Mouse (Mus musculus) liver, embryonic 11.5 days (tissue): ENCODE measurements around the gene Rtn3. TPM values are rescaled to one million over a fixed set of nuclear protein-coding genes. Genes with fewer than 3 reads are reported as not detected.
"Not testable (repeated sequence)": the region's sequence is repeated elsewhere in the genome, so short reads cannot be mapped to it uniquely, and the experiment has no call there.

Experiments used
- ATAC-seq: fragments of 200-750 bp; cut with Nextera tagmentation; replicated peaks from 2 replicates; pipeline ENCODE4 v1.8.0; 2017; ENCODE audit warnings: moderate number of reproducible peaks, mild to moderate bottlenecking, moderate TSS enrichment, moderate library complexity; ENCODE audit not compliant: low FRiP score
- DNase-seq: peaks from one replicate; pipeline ENCODE4 v3.0.0-alpha.2; 2017; ENCODE audit warnings: low spot score
- H3K27ac ChIP-seq: fragments of 300-500 bp; sonication (generic); 2 replicates; pipeline ENCODE4 v1.5.1; 2014; ENCODE audit warnings: mild to moderate bottlenecking, low read depth, low read length, control low read depth
- H3K27me3 ChIP-seq: fragments of 300-500 bp; sonication (generic); replicated peaks from 2 replicates; pipeline ENCODE4 v1.6.1; 2014; ENCODE audit warnings: low read length, mixed read lengths; ENCODE audit not compliant: control insufficient read depth, insufficient read depth
- H3K36me3 ChIP-seq: fragments of 300-500 bp; sonication (generic); 2 replicates; pipeline ENCODE4 v1.6.1; 2014; ENCODE audit warnings: mild to moderate bottlenecking, low read length, moderate library complexity, mixed read lengths; ENCODE audit not compliant: control insufficient read depth, insufficient read depth
- H3K4me1 ChIP-seq: fragments of 300-500 bp; sonication (generic); replicated peaks from 2 replicates; pipeline ENCODE4 v1.6.1; 2014; ENCODE audit warnings: low read length, mixed read lengths; ENCODE audit not compliant: control insufficient read depth, insufficient read depth
- H3K4me2 ChIP-seq: fragments of 300-500 bp; sonication (generic); 2 replicates; pipeline ENCODE4 v1.6.1; 2014; ENCODE audit warnings: mild to moderate bottlenecking, control low read depth, moderate library complexity
- H3K4me3 ChIP-seq: fragments of 300-500 bp; sonication (generic); 2 replicates; pipeline ENCODE4 v1.5.1; 2014; ENCODE audit warnings: low read depth, low read length, control low read depth
- H3K9ac ChIP-seq: fragments of 300-500 bp; sonication (generic); 2 replicates; pipeline ENCODE4 v1.6.1; 2014; ENCODE audit warnings: low read depth, low read length, control low read depth
- H3K9me3 ChIP-seq: fragments of 300-500 bp; sonication (generic); 2 replicates; pipeline ENCODE4 v1.6.1; 2016; ENCODE audit warnings: low read length, inconsistent platforms, mixed read lengths; ENCODE audit not compliant: control insufficient read depth
- WGBS: fragments of 180-500 bp; shearing (Covaris S2); extraction: QIAGEN DNeasy Blood & Tissue Kit; methylation state at CpG from one replicate; pipeline ENCODE4 v1.1.7; 2014; 5-methylcytosine and 5-hydroxymethylcytosine counted together
- polyA plus RNA-seq: library from polyadenylated mRNA; unstranded; fragments of >200 nt; fragmentation: Nextera tagmentation; extraction: Ambion mirVana; gene quantifications from 2 replicates; pipeline ENCODE4 v1.2.1, GENCODE M21; 2014

Rtn3 gene
- polyA plus RNA-seq, 1 experiment from 2014 or later = 77.3 TPM

- under 1% methylated on average over 101 of the region's 107 CpGs for WGBS
- Histone ChIP-seq H3K27me3 (peaks cover 16% of the 10 kb centered on the region), H3K36me3 (peaks cover 15% of the 10 kb centered on the region; the same call in 1 of the 2 replicates), H3K4me2 (peak within 1 kb of the TSS; percentile 95), H3K4me1 (peaks cover 33% of the 10 kb centered on the region), H3K9me3 (no peaks in the 10 kb centered on the region), H3K27ac (peak within 1 kb of the TSS; percentile 86), H3K9ac (peak within 1 kb of the TSS; percentile 95), H3K4me3 (peak within 1 kb of the TSS; percentile 96)
- ATAC-seq (peak; percentile 69), DNase-seq (peak; percentile 86)
These were observed 66.0 kb downstream of the Rtn3 start, which contains the start of gene 2700081O15Rik for GRCm38 (mm10) chr19:7416834-7417735. 2700081O15Rik (plus strand) TSS chr19:7417625.

- peaks cover 11% of the 10 kb centered on the region; the same call in 1 of the 2 replicates for H3K36me3 ChIP-seq
- 45% methylated on average over 22 of the region's 22 CpGs for WGBS
- no peaks in the 10 kb centered on the region for H3K9me3 ChIP-seq
- peak overlapping the region; percentile 96 for H3K4me3 ChIP-seq
- DNase-seq (no peak), ATAC-seq (no peak)
- H3K27ac ChIP-seq = peak overlapping the region; percentile 86
- H3K4me2 ChIP-seq = peak overlapping the region; percentile 95
- peaks cover 16% of the 10 kb centered on the region for H3K27me3 ChIP-seq
- H3K4me1 ChIP-seq = peaks cover 24% of the 10 kb centered on the region
- H3K9ac ChIP-seq = peak overlapping the region; percentile 95
These were observed 66.9 kb downstream of the Rtn3 start for GRCm38 (mm10) chr19:7415916-7416833.

- no peak overlapping the region for H3K4me3 ChIP-seq
- peaks cover 3% of the 10 kb centered on the region; the same call in 1 of the 2 replicates for H3K4me1 ChIP-seq
- no peak overlapping the region for H3K27ac ChIP-seq
- H3K9me3 ChIP-seq = no peaks in the 10 kb centered on the region
- H3K4me2 ChIP-seq = no peak overlapping the region
- H3K27me3 ChIP-seq = peaks cover 16% of the 10 kb centered on the region
- 52% methylated on average over 2 of the region's 2 CpGs for WGBS
- no peak for DNase-seq
- H3K9ac ChIP-seq = no peak overlapping the region
- no peak for ATAC-seq
- H3K36me3 ChIP-seq = no peaks in the 10 kb centered on the region
These were observed 70.7 kb downstream of the Rtn3 start for GRCm38 (mm10) chr19:7412361-7412760.

GRCm38 (mm10) chr19:7404623-7405229, 78.4 kb downstream of the Rtn3 start:
- WGBS = 77% methylated on average over 9 of the region's 9 CpGs
- Histone ChIP-seq H3K27ac (no peak overlapping the region), H3K36me3 (no peaks in the 10 kb centered on the region), H3K4me1 (no peaks in the 10 kb centered on the region), H3K4me3 (no peak overlapping the region), H3K4me2 (no peak overlapping the region), H3K27me3 (peaks cover 3% of the 10 kb centered on the region), H3K9ac (no peak overlapping the region), H3K9me3 (no peaks in the 10 kb centered on the region)
- no peak for ATAC-seq
- DNase-seq = no peak

- Histone ChIP-seq H3K9me3 (no peaks in the 10 kb centered on the region), H3K4me3 (no peak overlapping the region), H3K27me3 (peaks cover 8% of the 10 kb centered on the region), H3K4me1 (no peaks in the 10 kb centered on the region), H3K36me3 (no peaks in the 10 kb centered on the region), H3K27ac (no peak overlapping the region), H3K9ac (no peak overlapping the region), H3K4me2 (no peak overlapping the region)
- 56% methylated on average over 11 of the region's 11 CpGs for WGBS
- DNase-seq = no peak
- no peak for ATAC-seq
These were observed 82.4 kb downstream of the Rtn3 start for GRCm38 (mm10) chr19:7400635-7401034.

GRCm38 (mm10) chr19:7398898-7399297, 84.2 kb downstream of the Rtn3 start:
- not testable (repeated sequence) for H3K4me3 ChIP-seq, H3K27me3 ChIP-seq, H3K27ac ChIP-seq, ATAC-seq, H3K4me2 ChIP-seq, DNase-seq, H3K9me3 ChIP-seq, H3K36me3 ChIP-seq, H3K4me1 ChIP-seq, H3K9ac ChIP-seq
- WGBS = 40% methylated on average over 24 of the region's 24 CpGs

- not testable (repeated sequence) for H3K27me3 ChIP-seq, H3K36me3 ChIP-seq, DNase-seq, H3K4me1 ChIP-seq, H3K27ac ChIP-seq, ATAC-seq, H3K4me2 ChIP-seq, H3K9ac ChIP-seq, H3K9me3 ChIP-seq, H3K4me3 ChIP-seq
- 77% methylated on average over 7 of the region's 10 CpGs for WGBS
These were observed 85.9 kb downstream of the Rtn3 start for GRCm38 (mm10) chr19:7396867-7397826.
